9 mouse cellular contexts compared by ENCODE assay signal in the genomic region with DNA sequence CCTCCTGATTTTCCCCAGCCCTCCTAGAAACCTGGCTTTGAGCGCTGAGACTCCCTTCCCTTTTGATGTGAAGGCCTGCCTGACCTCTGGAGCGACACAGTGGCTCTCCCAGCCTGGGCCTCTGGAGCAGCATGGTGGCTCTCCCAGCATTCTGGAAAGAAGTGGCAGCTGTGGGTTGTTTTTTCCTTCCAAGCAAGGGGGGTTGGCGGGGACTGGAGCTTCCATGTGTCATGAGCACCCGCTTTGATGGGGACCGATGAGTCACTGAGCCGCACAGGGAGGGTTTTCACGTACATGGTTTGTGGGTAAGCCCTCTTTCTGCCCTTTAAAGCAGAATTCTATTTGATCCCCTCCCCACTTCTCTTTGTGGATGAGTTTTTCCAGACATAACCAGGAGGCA.
A peak's percentile ranks its signal among the peaks of the same experiment; 100 is the strongest.
DNase-seq lines count a peak whose midpoint lies in the region; ATAC-seq lines count a peak whose summit lies in the region.
"Had no signal": no experiment of that assay in that cellular context is flagged by ENCODE, and none has a peak within 500 bp of the region (broad histone marks: within the 10 kb centered on the region; RNA-seq: fewer than 3 reads in every experiment).

No protein-coding gene starts in this region.

- DNase-seq in lung, postnatal 10 days: peak; percentile 80
- no peak for DNase-seq in lung, adult 18-20 months
- DNase-seq in brain, adult 2 months (ENCODE audit: low read depth, low spot score): peak; percentile 94
- peak; percentile 68 for DNase-seq in left cerebral cortex, adult 11 months (ENCODE audit: low spot score)
- DNase-seq in right cerebral cortex, postnatal 10 days (ENCODE audit: low spot score in 2 of 2): peak; percentile 69 to 73
- no peak for DNase-seq in liver, embryonic 11.5 days (ENCODE audit: low spot score)

- no peak for ATAC-seq in liver, embryonic 11.5 days (replicated peaks; ENCODE audit: low FRiP score)
- ATAC-seq in CD4-positive, CD25-positive, alpha-beta regulatory T cell, adult 4 months: no peak
- ATAC-seq: forebrain, embryonic 14.5 days had no signal

- 85% methylated on average over 7 of the region's 7 CpGs for WGBS in liver, embryonic 11.5 days

- H3K27me3 ChIP-seq in liver, embryonic 11.5 days (replicated peaks; ENCODE audit: control insufficient read depth, insufficient read depth, low read length): no peaks in the 10 kb centered on the region
- H3K27me3 ChIP-seq: limb, embryonic 12.5 days had no signal

- H3K9me3 ChIP-seq in liver, embryonic 11.5 days (ENCODE audit: control insufficient read depth, low read length): no peaks in the 10 kb centered on the region

- H3K4me1 ChIP-seq in liver, embryonic 11.5 days (replicated peaks; ENCODE audit: control insufficient read depth, insufficient read depth, low read length): no peaks in the 10 kb centered on the region
- H3K4me1 ChIP-seq: limb, embryonic 12.5 days had no signal

- no peaks in the 10 kb centered on the region for H3K36me3 ChIP-seq in liver, embryonic 11.5 days (ENCODE audit: control insufficient read depth, insufficient read depth, low read length)

- H3K4me3 ChIP-seq in liver, embryonic 11.5 days (ENCODE audit: low read depth, low read length): no peak overlapping the region
- H3K4me3 ChIP-seq: limb, embryonic 12.5 days had no signal

- no peak overlapping the region for H3K27ac ChIP-seq in liver, embryonic 11.5 days (ENCODE audit: low read depth, low read length)
- H3K27ac ChIP-seq: limb, embryonic 12.5 days had no signal

- H3K9ac ChIP-seq in liver, embryonic 11.5 days (ENCODE audit: low read depth, low read length): no peak overlapping the region
- H3K9ac ChIP-seq: limb, embryonic 12.5 days had no signal

- H3K4me2 ChIP-seq in liver, embryonic 11.5 days: no peak overlapping the region
- H3K4me2 ChIP-seq: limb, embryonic 12.5 days had no signal

Comparison
In these comparisons a context has a peak if more than half of its experiments do, and no peak if none do; other contexts are left out.
1. DNase-seq: peak in lung, postnatal 10 days (single experiment), brain, adult 2 months (single experiment), left cerebral cortex, adult 11 months (single experiment) and right cerebral cortex, postnatal 10 days (2 of 2); none in lung, adult 18-20 months (0 of 2) and liver, embryonic 11.5 days (single experiment).